Mouse (Mus musculus) heart, embryonic 14.5 days (tissue): Measurements from ENCODE around the gene Pcx. TPM values are rescaled to one million over a fixed set of nuclear protein-coding genes. Genes with fewer than 3 reads are reported as not detected.

Experiments used
- ATAC-seq: fragments of 200-750 bp; cut with Nextera tagmentation; 2 replicates; pipeline ENCODE4 v1.8.0; 2017; ENCODE audit warnings: low read depth, moderate TSS enrichment; ENCODE audit not compliant: insufficient number of reproducible peaks, insufficient read depth, low FRiP score
- H3K27ac ChIP-seq, 2 experiments: fragments of 200-500 bp in 1 of 2; fragments of 300-500 bp in 1 of 2; sonication (generic) in 1 of 2; replicated peaks in 1 of 2; 2 replicates each; pipeline ENCODE4 v1.5.1; 2012 to 2014; ENCODE audit warnings: low read depth in 2 of 2, low read length in 2 of 2, control low read depth in 1 of 2, mild to moderate bottlenecking in 1 of 2, mixed read lengths in 1 of 2; ENCODE audit not compliant: control insufficient read depth in 1 of 2, insufficient read depth in 1 of 2
- H3K27me3 ChIP-seq: fragments of 300-500 bp; sonication (generic); 2 replicates; pipeline ENCODE4 v1.6.1; 2014; ENCODE audit warnings: mild to moderate bottlenecking, low read length, control low read depth; ENCODE audit not compliant: control insufficient read depth, insufficient read depth
- H3K36me3 ChIP-seq: fragments of 300-500 bp; sonication (generic); 2 replicates; pipeline ENCODE4 v1.6.1; 2014; ENCODE audit warnings: mild to moderate bottlenecking, control low read depth, low read length, mixed read lengths; ENCODE audit not compliant: control insufficient read depth, insufficient read depth
- H3K4me1 ChIP-seq, 2 experiments: fragments of 200-500 bp in 1 of 2; fragments of 300-500 bp in 1 of 2; sonication (generic) in 1 of 2; 2 replicates each; pipeline ENCODE4 v1.6.1; 2012 to 2014; ENCODE audit warnings: low read length in 2 of 2, control low read depth in 1 of 2, mixed read lengths in 1 of 2; ENCODE audit not compliant: control insufficient read depth in 2 of 2, insufficient read depth in 2 of 2
- H3K4me2 ChIP-seq: fragments of 300-500 bp; sonication (generic); 2 replicates; pipeline ENCODE4 v1.6.1; 2014; ENCODE audit warnings: mild to moderate bottlenecking, low read length
- H3K4me3 ChIP-seq, 2 experiments: fragments of 200-500 bp in 1 of 2; fragments of 300-500 bp in 1 of 2; sonication (generic) in 1 of 2; 2 replicates each; pipeline ENCODE4 v1.5.1; 2012 to 2014; ENCODE audit warnings: low read length in 2 of 2, mild to moderate bottlenecking in 2 of 2, control low read depth in 1 of 2, low read depth in 1 of 2, moderate library complexity in 1 of 2; ENCODE audit not compliant: control insufficient read depth in 1 of 2, insufficient read depth in 1 of 2
- H3K9ac ChIP-seq: fragments of 300-500 bp; sonication (generic); 2 replicates; pipeline ENCODE4 v1.6.1; 2014; ENCODE audit warnings: mild to moderate bottlenecking, low read length
- H3K9me3 ChIP-seq: fragments of 300-500 bp; sonication (generic); 2 replicates; pipeline ENCODE4 v1.6.1; 2016; ENCODE audit warnings: low read length, control low read depth; ENCODE audit not compliant: control insufficient read depth
- WGBS: fragments of 180-500 bp; shearing (Covaris S2); extraction: QIAGEN DNeasy Blood & Tissue Kit; methylation state at CpG from one replicate; pipeline ENCODE4 v1.1.7; 2014; 5-methylcytosine and 5-hydroxymethylcytosine counted together
- microRNA-seq: library from miRNA; unstranded; fragments of <30 nt; microRNA quantifications from one replicate; pipeline ENCODE4, GENCODE M21; 2016
- polyA plus RNA-seq: library from polyadenylated mRNA; unstranded; fragments of >200 nt; fragmentation: Nextera tagmentation; extraction: Ambion mirVana; gene quantifications from 2 replicates; pipeline ENCODE4 v1.2.1, GENCODE M21; 2014

The Pcx gene
- polyA plus RNA-seq, 1 experiment from 2014 or later: 8.7 TPM

- WGBS: 69% methylated on average over 11 of the region's 11 CpGs
- Histone ChIP-seq H3K36me3 (no peaks in the 10 kb centered on the region), H3K4me3 (no peak overlapping the region), H3K9me3 (no peaks in the 10 kb centered on the region), H3K27ac (no peak overlapping the region), H3K4me2 (no peak overlapping the region), H3K27me3 (no peaks in the 10 kb centered on the region), H3K9ac (no peak overlapping the region), H3K4me1 (no peaks in the 10 kb centered on the region)
- ATAC-seq: no peak
Observed at GRCm38 (mm10) chr19:4646917-4647492, 136.7 kb downstream of the Pcx start.

GRCm38 (mm10) chr19:4658156-4658555, 147.9 kb downstream of the Pcx start:
- no peaks in the 10 kb centered on the region for H3K9me3 ChIP-seq
- H3K27me3 ChIP-seq: no peaks in the 10 kb centered on the region
- H3K4me3 ChIP-seq: no peak overlapping the region
- no peak overlapping the region for H3K9ac ChIP-seq
- 85% methylated on average over 5 of the region's 5 CpGs for WGBS
- no peaks in the 10 kb centered on the region for H3K36me3 ChIP-seq
- ATAC-seq: no peak
- H3K4me2 ChIP-seq: no peak overlapping the region
- no peak overlapping the region for H3K27ac ChIP-seq
- no peaks in the 10 kb centered on the region for H3K4me1 ChIP-seq

- H3K9ac ChIP-seq: no peak overlapping the region
Observed at GRCm38 (mm10) chr19:4666815-4667214, 156.5 kb downstream of the Pcx start.

GRCm38 (mm10) chr19:4670776-4671175, 160.5 kb downstream of the Pcx start:
- WGBS: 59% methylated on average over 4 of the region's 4 CpGs
- Histone ChIP-seq H3K27me3 (no peaks in the 10 kb centered on the region), H3K9ac (no peak overlapping the region), H3K4me2 (no peak overlapping the region), H3K4me1 (no peaks in the 10 kb centered on the region), H3K27ac (no peak overlapping the region), H3K36me3 (no peaks in the 10 kb centered on the region), H3K9me3 (no peaks in the 10 kb centered on the region), H3K4me3 (no peak overlapping the region)
- no peak for ATAC-seq

More at GRCm38 (mm10) chr19:4666815-4667214, 156.5 kb downstream of the Pcx start:
- H3K27me3 ChIP-seq: no peaks in the 10 kb centered on the region
- no peaks in the 10 kb centered on the region for H3K4me1 ChIP-seq
- no peaks in the 10 kb centered on the region for H3K36me3 ChIP-seq
- H3K9me3 ChIP-seq: no peaks in the 10 kb centered on the region
- H3K4me2 ChIP-seq: no peak overlapping the region
- H3K27ac ChIP-seq: no peak overlapping the region
- no peak overlapping the region for H3K4me3 ChIP-seq
- no peak for ATAC-seq

Small RNAs within 50 kb of the gene (microRNA-seq; reads per million reads assigned to microRNA genes)
- not detected for gene Mir6986

Other genes starting within 250 kb of the Pcx start
- gene Ssh3, start 241.3 kb upstream of the Pcx start, polyA plus RNA-seq: 7.6 and 8.0 TPM in 2 replicates
- gene Ankrd13d, start 227.3 kb upstream of the Pcx start, polyA plus RNA-seq: 1.1 and 1.4 TPM in 2 replicates
- 12.1 and 12.8 TPM in 2 replicates for gene Grk2, start 204.2 kb upstream of the Pcx start, polyA plus RNA-seq
- 35.7 and 42.7 TPM in 2 replicates for gene Kdm2a, start 112.2 kb upstream of the Pcx start, polyA plus RNA-seq
- gene Rhod, start 71.0 kb upstream of the Pcx start, polyA plus RNA-seq: 20.0 and 24.0 TPM in 2 replicates
- 0.88 and 0.95 TPM in 2 replicates for gene Syt12, start 33.0 kb upstream of the Pcx start, polyA plus RNA-seq
- not detected in 2 replicates for gene 2010003K11Rik, start 11.9 kb upstream of the Pcx start, polyA plus RNA-seq
- gene Lrfn4, start 105.2 kb downstream of the Pcx start, polyA plus RNA-seq: 5.1 and 6.1 TPM in 2 replicates
- 35.8 and 38.5 TPM in 2 replicates for gene Rce1, start 115.2 kb downstream of the Pcx start, polyA plus RNA-seq
- 1.1 TPM in 2 replicates for gene Gm960, start 188.2 kb downstream of the Pcx start, polyA plus RNA-seq
- gene Sptbn2, start 200.7 kb downstream of the Pcx start, polyA plus RNA-seq: 0.24 and 0.27 TPM in 2 replicates
- gene Rbm4b, start 246.0 kb downstream of the Pcx start, polyA plus RNA-seq: 34.1 and 35.2 TPM in 2 replicates